Mouse (Mus musculus): ENCODE measurements around the gene Cfap77. TPM values are rescaled to one million over a fixed set of nuclear protein-coding genes. Genes with fewer than 3 reads are reported as not detected.

The Cfap77 gene
- polyA plus RNA-seq, 1 experiment = 0.38 TPM

- DNase-seq = no peak
- TF ChIP-seq CTCF (IDR thresholded peaks at IDR 0.05; ENCODE audit: borderline replicate concordance, control insufficient read depth, extremely low read depth, insufficient read depth, low read length, poor library complexity) = no peak
- TF ChIP-seq POLR2A (IDR thresholded peaks at IDR 0.05; ENCODE audit: control insufficient read depth, extremely low read depth, insufficient read depth, low read length, poor library complexity) = no peak
- H3K27ac ChIP-seq (ENCODE audit: control insufficient read depth, insufficient read depth, low read length) = no peak overlapping the region
- WGBS = 11% methylated on average over 33 of the region's 33 CpGs
- H3K4me1 ChIP-seq (replicated peaks; ENCODE audit: control insufficient read depth, insufficient read depth, low read length) = peaks cover 5% of the 10 kb centered on the region; the same call in 1 of the 2 replicates
- H3K36me3 ChIP-seq (ENCODE audit: control insufficient read depth, insufficient read depth, low read length) = no peaks in the 10 kb centered on the region
- H3K27me3 ChIP-seq (ENCODE audit: control insufficient read depth, insufficient read depth, low read length) = peaks cover 32% of the 10 kb centered on the region
- H3K4me3 ChIP-seq (ENCODE audit: control insufficient read depth, insufficient read depth, low read length) = no peak overlapping the region
These were observed 142.7 kb downstream of the Cfap77 start for GRCm38 (mm10) chr2:28912039-28912700.

GRCm38 (mm10) chr2:28911331-28912038, 143.4 kb downstream of the Cfap77 start:
- peaks cover 30% of the 10 kb centered on the region for H3K27me3 ChIP-seq (ENCODE audit: control insufficient read depth, insufficient read depth, low read length)
- H3K27ac ChIP-seq (ENCODE audit: control insufficient read depth, insufficient read depth, low read length) = no peak overlapping the region
- no peaks in the 10 kb centered on the region for H3K36me3 ChIP-seq (ENCODE audit: control insufficient read depth, insufficient read depth, low read length)
- H3K4me3 ChIP-seq (ENCODE audit: control insufficient read depth, insufficient read depth, low read length) = no peak overlapping the region
- TF ChIP-seq POLR2A (IDR thresholded peaks at IDR 0.05; ENCODE audit: control insufficient read depth, extremely low read depth, insufficient read depth, low read length, poor library complexity) (no peak), CTCF (IDR thresholded peaks at IDR 0.05; ENCODE audit: borderline replicate concordance, control insufficient read depth, extremely low read depth, insufficient read depth, low read length, poor library complexity) (no peak)
- 8% methylated on average over 44 of the region's 44 CpGs for WGBS
- DNase-seq = no peak
- peaks cover 4% of the 10 kb centered on the region; the same call in 1 of the 2 replicates for H3K4me1 ChIP-seq (replicated peaks; ENCODE audit: control insufficient read depth, insufficient read depth, low read length)

GRCm38 (mm10) chr2:28910877-28911276, 144.0 kb downstream of the Cfap77 start:
- no peak overlapping the region for H3K27ac ChIP-seq (ENCODE audit: control insufficient read depth, insufficient read depth, low read length)
- no peak overlapping the region for H3K4me3 ChIP-seq (ENCODE audit: control insufficient read depth, insufficient read depth, low read length)
- H3K4me1 ChIP-seq (replicated peaks; ENCODE audit: control insufficient read depth, insufficient read depth, low read length) = 0 out of 2 replicates have a peak, but pooled peaks cover under 1% of the 10 kb centered on the region
- WGBS = 35% methylated on average over 3 of the region's 3 CpGs
- no peaks in the 10 kb centered on the region for H3K36me3 ChIP-seq (ENCODE audit: control insufficient read depth, insufficient read depth, low read length)
- no peak for DNase-seq
- no peak for TF ChIP-seq POLR2A (IDR thresholded peaks at IDR 0.05; ENCODE audit: control insufficient read depth, extremely low read depth, insufficient read depth, low read length, poor library complexity)
- no peak for TF ChIP-seq CTCF (IDR thresholded peaks at IDR 0.05; ENCODE audit: borderline replicate concordance, control insufficient read depth, extremely low read depth, insufficient read depth, low read length, poor library complexity)
- H3K27me3 ChIP-seq (ENCODE audit: control insufficient read depth, insufficient read depth, low read length) = peaks cover 28% of the 10 kb centered on the region

- no peak overlapping the region for H3K4me3 ChIP-seq (ENCODE audit: control insufficient read depth, insufficient read depth, low read length)
- WGBS = 20% methylated on average over 25 of the region's 25 CpGs
- DNase-seq = no peak
- H3K27me3 ChIP-seq (ENCODE audit: control insufficient read depth, insufficient read depth, low read length) = peaks cover 23% of the 10 kb centered on the region
- no peaks in the 10 kb centered on the region; the same call in 1 of the 2 replicates for H3K36me3 ChIP-seq (ENCODE audit: control insufficient read depth, insufficient read depth, low read length)
- TF ChIP-seq CTCF (IDR thresholded peaks at IDR 0.05; ENCODE audit: borderline replicate concordance, control insufficient read depth, extremely low read depth, insufficient read depth, low read length, poor library complexity) (no peak), POLR2A (IDR thresholded peaks at IDR 0.05; ENCODE audit: control insufficient read depth, extremely low read depth, insufficient read depth, low read length, poor library complexity) (no peak)
- no peaks in the 10 kb centered on the region for H3K4me1 ChIP-seq (replicated peaks; ENCODE audit: control insufficient read depth, insufficient read depth, low read length)
- no peak overlapping the region for H3K27ac ChIP-seq (ENCODE audit: control insufficient read depth, insufficient read depth, low read length)
These were observed 144.8 kb downstream of the Cfap77 start for GRCm38 (mm10) chr2:28909818-28910710.

- no peak for TF ChIP-seq CTCF (IDR thresholded peaks at IDR 0.05; ENCODE audit: borderline replicate concordance, control insufficient read depth, extremely low read depth, insufficient read depth, low read length, poor library complexity)
- no peak for TF ChIP-seq POLR2A (IDR thresholded peaks at IDR 0.05; ENCODE audit: control insufficient read depth, extremely low read depth, insufficient read depth, low read length, poor library complexity)
- H3K27ac ChIP-seq (ENCODE audit: control insufficient read depth, insufficient read depth, low read length) = no peak overlapping the region
- 8% methylated on average over 38 of the region's 41 CpGs for WGBS
- H3K36me3 ChIP-seq (ENCODE audit: control insufficient read depth, insufficient read depth, low read length) = no peaks in the 10 kb centered on the region; the same call in 1 of the 2 replicates
- H3K4me3 ChIP-seq (ENCODE audit: control insufficient read depth, insufficient read depth, low read length) = no peak overlapping the region
- no peak for DNase-seq
- peaks cover 23% of the 10 kb centered on the region for H3K27me3 ChIP-seq (ENCODE audit: control insufficient read depth, insufficient read depth, low read length)
- no peaks in the 10 kb centered on the region for H3K4me1 ChIP-seq (replicated peaks; ENCODE audit: control insufficient read depth, insufficient read depth, low read length)
These were observed 145.6 kb downstream of the Cfap77 start for GRCm38 (mm10) chr2:28909186-28909817.
